Mouse (Mus musculus) heart, adult 2 months (tissue): Measurements from ENCODE around the gene Actr3.

Source experiments
- CTCF ChIP-seq: fragments of 200-600 bp; IDR thresholded peaks from 2 replicates; pipeline ENCODE4 v1.8.1; 2022; ENCODE audit warnings: antibody characterized with exemption, mild to moderate bottlenecking, moderate library complexity
- EP300 ChIP-seq: fragments of 200-500 bp; IDR thresholded peaks from 2 replicates; pipeline ENCODE4 v1.6.1; 2011; ENCODE audit warnings: low read depth, low read length, control low read depth; ENCODE audit not compliant: insufficient read depth
- POLR2A ChIP-seq: fragments of 200-500 bp; IDR thresholded peaks from 2 replicates; pipeline ENCODE4 v1.6.1; 2011; ENCODE audit warnings: mild to moderate bottlenecking, low read depth, low read length, control low read depth; ENCODE audit not compliant: insufficient read depth

- TF ChIP-seq CTCF (no peak), POLR2A (no peak), EP300 (no peak)
Observed at GRCm38 (mm10) chr1:125407220-125407619, 28.3 kb downstream of the Actr3 start.
